Mouse (Mus musculus) brain, embryonic 18.5 days (tissue): ENCODE data around the gene Pxmp2.

Experiments used
- DNase-seq: peaks from one replicate; pipeline ENCODE4 v3.0.0-alpha.2; 2012; ENCODE audit warnings: low read depth, low spot score

Gene Pxmp2

DNA sequence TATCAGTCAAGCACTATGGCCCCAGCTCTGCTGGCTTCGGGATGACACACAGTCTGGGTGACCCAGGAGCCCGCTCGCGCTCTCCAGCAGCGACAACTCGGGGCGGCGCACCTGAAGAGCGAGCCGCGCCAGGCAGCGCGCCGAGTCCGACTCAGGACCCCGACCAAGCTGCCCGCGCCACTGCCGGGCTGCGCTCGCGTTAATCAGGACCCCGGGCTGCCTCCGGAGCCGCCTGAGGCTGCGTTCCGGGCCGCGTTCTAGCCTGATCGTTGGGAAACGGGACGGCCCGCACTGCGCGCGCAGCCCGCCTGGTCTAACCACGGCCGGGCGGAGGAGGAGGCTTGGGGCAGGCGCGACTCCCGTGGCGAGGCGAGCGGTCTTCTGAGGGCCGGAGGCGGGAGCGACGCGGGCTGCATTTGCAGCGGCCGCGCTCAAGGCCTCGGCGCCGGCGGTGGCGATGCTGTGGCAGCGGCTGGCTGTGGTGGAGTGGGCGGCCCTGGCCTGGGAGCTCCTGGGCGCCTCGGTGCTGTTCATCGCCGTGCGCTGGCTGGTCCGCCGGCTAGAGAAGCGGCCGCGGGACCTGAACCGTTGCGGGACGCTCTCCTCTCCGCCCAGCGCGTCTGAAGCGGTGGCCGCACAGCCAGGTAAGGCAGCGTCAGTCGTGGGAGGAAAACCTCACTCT lies 55.1 kb downstream of the Pxmp2 start, which contains the start of gene Ankle2:
Gene Ankle2 (plus strand): TSS at position 225 of the 682 bp plus-strand sequence.
- peak; percentile 69 for DNase-seq

DNA sequence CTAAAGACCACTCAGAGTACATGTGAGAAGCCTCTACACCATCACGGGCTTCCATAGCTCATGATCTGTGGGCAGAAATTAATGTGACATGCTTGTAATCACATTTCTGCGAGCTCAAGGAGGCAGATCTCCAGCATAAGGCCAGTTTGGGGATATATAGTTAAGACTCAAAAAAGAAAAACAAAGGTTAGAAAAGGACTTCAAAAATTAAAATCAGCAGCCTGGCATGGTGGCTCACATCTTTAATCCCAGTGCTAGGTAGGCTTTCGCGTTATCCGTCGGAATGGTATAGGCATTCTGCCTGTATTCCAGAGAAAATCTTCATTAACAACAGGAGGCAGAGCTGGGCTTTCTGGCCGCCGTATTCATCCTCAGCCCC lies 55.6 kb downstream of the Pxmp2 start:
- DNase-seq = no peak

DNA sequence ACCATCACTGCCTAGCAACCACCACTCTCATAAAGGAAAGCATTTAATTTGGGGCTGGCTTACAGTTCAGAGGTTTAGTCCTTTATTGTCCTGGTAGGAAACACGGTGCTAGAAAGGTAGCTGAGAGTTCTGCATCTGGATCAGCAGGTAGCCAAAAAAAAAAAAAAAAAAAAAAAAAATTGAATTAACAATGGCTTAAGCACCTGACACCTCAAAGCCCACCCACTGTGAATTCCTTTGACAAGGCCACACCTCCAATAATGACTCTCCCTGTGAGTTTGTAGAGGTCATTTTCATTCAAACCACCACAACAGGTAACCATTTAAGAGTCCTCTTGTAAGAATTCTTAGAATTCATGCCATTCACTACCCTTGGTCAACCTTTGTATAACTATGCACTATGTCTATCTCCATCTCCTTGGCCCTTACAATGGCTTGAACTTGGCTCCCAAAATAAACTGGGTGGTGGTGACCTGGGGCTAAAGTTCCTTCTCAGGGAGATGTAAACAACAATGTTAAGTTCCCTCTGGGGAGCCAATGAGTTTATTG lies 58.6 kb downstream of the Pxmp2 start:
- DNase-seq = no peak

DNA sequence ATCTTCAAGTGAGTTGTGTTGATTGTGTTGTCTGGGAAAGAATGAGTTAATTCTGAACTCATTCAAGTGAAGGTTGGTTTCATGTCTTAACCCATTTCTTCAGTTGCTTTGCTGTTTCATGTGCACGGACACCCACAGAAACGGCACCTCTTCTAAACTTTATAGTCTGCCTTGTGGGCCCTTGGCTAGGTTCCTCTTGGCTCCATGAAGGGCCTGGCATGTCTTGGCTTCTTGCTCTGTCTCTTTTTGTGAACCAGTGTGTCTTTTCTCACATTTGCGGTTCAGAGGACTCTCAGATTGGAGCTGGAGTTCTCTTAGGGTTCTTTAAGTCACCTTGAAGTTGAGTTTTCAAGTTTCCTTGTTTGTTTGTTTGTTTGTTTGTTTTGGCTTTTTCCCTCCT lies 60.9 kb downstream of the Pxmp2 start:
- DNase-seq = no peak
